Mouse (Mus musculus) monocyte, adult 2 months (primary cell): Measurements from ENCODE around the gene Smok3b.
"Not testable (repeated sequence)": the region's sequence is repeated elsewhere in the genome, so short reads cannot be mapped to it uniquely, and the experiment has no call there.

Experiments
- DNase-seq, 2 experiments: peaks; one replicate each; pipeline ENCODE4 v3.0.0; 2022; ENCODE audit warnings: low spot score in 2 of 2, low read depth in 1 of 2

Smok3b gene

DNA sequence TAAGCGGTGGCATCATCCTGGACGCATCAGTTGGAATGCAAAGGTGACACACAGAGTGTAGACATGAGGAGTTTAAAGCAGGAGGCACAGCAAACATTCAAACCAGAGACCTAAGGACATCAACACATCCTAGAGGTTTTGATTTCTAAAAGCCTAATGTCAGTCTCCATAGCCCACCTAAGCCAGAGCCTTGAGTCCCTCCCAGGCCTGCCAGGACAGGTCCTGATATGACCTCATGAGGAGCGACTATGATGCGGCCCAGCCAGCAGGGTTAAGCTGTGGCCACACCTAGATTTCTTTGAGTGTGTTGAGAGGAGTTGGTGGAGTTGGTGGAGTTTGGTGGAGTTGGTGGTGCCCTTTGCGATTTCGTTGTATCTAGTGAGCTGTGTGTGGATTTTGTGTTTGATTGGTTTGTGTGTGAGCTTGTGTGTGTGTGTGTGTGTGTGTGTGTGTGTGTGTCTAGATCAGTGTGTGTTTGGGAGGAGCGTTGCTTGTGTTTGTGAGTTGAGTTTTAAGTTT is at the start of gene Smok3b, which contains the start of gene Smok3a:
Smok3b (plus strand) TSS at position 469 of the 519 bp plus-strand sequence.
Smok3a (plus strand) TSS at position 301 of the 519 bp plus-strand sequence.
- not testable (repeated sequence) for DNase-seq

DNA sequence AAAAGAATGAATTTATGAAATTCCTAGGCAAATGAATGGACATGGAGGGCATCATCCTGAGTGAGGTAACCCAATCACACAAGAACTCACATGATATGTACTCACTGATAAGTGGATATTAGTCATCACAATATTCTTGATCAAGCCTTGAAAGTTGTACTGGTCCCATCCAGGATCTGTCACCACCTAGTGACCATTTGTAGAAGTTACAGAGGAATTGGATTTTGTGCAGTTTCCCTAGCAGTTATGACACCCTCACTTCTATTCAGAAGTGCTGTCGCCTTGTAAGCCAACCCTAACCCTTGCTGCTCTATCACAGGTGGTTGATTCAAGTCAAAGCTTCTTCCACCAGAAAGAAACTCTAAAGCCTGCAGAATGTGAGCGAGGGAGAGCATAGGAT is 48.1 kb upstream of the Smok3b start:
- DNase-seq, result no peak

DNA sequence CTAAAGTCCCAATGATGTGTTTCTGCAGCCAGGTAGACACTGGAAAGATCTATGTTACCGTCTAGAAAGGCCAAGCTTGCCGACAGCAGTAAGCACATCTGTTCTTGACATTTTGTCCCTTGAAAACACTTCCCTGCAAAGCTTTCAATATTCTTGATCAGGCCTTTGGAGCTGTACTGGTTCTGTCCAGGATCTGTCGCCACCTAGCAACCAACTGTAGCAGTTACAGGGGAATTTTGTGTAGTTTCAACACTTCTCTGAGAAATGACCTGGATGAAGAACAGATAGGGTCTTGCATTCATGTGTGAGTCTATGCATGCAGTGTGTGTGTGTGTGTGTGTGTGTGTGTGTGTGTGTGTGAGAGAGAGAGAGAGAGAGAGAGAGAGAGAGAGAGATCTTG is 47.5 kb upstream of the Smok3b start:
- DNase-seq, result no peak

DNA sequence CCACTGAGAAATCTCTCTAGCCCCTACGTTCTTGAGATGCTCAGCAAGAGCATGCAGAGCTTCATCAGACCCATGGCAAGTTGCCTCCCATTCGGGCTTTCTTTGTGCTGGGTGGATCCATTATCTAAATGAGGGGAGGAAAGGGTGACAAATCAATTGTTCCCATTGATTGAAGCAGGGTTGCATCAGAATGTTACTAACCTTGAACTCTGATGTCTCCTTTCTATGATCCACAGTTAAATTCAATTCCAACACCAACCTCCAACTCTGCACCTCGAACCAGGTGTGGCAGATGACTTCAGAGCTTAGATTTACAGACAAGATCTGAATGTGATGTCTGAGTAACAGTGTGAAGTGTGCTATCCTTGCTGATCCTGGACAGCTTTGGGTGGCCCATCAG is 46.5 kb upstream of the Smok3b start:
- DNase-seq, result no peak

DNA sequence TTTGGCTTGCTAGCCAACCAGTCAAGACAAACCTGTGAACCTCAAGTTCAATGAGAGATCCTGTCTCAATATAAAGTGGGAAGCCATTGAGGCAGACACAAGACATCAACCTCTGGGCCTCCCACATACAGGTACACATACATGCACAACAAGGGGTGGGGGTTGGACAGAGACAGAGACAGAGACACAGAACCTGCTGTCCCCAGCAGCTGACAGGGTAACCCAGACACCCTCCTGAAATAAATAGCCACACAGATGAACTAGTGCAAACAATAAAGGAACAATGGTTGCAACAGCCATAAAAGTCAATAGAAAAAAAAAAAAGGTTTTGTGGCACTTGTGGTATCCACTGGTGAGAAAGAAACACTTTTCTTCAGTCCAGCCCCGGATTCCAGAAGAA is 45.8 kb upstream of the Smok3b start:
- DNase-seq, result no peak

DNA sequence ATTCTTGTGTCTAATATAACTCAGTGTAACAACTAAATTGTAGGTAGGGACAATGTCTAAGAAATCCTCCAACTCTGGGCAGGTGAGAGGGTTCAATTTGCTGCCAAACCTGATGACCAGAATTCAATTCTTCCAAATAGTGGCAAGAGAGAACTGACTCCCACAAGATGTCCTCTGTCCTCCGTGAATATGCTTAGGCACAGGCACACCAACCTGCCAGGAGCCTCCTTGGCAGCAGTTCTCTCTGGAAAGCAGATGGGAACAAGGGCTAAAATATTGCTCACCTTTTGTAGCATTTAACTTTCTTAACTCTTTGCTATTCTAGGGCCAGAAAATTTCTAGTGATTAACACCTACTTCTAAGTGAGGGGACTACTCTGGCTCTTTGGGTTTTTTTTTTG is 43.9 kb upstream of the Smok3b start:
- DNase-seq, result no peak

DNA sequence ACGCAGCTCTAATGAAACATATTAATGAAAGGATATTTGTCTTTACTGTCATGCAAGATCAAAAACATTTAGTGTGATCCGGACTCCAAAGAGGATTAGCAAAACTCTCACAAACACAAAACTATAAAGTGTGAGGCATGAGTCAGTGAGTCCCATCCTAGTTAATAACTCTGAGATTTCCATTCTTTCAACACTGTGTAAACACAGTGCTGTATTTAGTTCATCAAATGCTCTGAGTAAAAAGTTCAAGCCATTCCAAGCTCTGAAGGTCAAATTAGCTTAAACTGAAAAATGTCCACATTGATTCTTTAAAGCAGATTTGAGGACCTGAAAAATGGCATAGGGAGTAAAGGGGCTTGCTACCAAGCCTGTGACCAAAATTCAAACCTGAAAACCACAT is 42.1 kb upstream of the Smok3b start:
- no peak for DNase-seq

DNA sequence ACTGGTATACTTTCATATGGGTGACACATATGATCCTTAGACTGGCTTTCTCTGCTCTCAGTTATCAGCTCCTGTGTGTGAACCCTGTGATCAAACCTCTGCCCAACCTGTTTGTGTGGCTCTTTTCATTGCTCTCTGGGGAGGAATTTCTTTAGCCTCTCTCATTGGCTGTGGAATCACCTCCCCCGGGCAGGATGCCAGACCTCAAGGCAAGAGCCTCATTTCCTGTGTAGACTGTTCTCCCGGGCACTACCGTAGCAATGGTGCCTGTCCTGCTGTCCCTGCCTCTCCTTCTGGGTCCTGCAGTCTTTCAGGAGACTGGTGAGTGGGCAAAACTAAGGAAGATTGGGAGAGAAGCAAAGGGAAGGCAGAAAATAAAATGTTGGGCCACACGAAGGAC is 39.9 kb upstream of the Smok3b start, which contains the start of gene Azgp1:
Azgp1 (plus strand) TSS at position 221 of the 400 bp plus-strand sequence.
- DNase-seq, result no peak

DNA sequence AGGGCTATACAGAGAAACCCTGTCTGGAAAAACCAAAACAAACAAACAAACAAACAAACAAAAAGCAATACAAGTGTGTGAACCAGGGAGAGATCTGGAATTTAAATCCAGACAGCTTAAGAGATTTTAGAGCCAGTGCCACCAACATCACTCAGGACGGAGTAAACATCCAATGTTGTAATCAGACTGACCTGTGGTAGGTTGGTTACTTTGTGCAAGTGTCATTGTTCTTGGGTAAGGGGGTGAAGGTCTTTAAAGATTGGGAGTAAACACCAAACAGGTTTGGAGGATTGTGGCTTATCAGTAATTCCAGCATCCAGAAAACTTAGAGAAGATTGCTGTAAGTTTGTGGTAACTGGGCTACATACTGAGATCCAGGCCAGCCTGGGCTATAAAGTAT is 34.9 kb upstream of the Smok3b start:
- no peak for DNase-seq

DNA sequence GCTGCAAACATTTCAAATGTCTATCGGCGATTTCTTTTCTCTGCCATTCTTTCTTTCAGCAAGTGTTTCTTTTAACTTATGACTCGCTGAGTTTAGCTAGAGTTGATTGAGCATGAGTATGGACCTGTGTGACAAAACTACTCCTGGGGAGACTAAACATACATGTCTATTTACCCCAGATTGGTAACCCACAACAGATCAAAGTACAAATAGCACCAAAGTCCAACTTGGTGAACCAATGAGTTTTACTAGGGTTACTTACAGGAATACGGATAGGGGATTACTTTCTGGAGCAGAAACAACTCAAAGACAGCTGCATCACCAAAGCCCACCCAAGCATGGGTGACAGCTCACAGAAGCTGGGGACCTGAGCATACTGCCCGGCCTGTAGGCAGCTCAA is 11.8 kb upstream of the Smok3b start:
- no peak for DNase-seq

DNA sequence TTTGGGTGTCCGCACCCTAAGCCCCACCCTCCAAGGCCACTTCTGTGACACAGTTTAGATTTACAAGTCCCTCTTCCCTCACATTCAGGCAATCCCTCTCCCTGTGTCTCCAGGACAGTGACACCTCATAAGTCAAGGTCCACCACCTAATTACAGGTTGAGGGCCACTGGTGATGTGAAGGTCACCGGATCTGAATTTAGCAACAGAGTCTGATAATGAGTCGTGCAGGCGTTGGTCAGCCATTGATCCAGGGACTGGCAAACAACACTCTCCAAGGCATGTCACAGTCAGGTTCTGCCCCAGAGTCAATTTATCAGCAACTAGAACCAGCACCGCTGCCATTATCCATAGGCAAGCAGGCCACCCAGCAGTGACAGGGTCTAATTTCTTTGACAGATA is 8.8 kb upstream of the Smok3b start:
- DNase-seq, result no peak

DNA sequence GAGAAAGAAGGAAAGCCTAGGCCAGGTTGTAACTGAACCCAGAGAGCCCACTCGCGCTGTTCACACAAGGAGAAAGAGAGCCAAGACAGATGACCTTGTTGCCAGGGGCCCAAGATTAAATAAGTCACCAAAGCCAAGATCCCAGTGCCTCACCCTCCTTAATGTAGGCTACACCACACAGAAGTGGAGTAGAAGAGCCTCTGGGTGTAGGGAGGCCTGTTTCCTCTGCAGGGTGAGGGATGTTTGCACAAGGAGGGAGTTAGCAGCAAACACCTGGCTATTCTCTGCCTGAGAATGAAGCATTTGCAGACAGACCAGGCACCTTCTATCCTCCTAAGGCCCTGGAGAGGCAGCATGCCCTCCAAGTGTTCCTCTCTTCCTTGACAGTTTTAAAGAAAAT is 4.7 kb upstream of the Smok3b start:
- DNase-seq, result no peak

DNA sequence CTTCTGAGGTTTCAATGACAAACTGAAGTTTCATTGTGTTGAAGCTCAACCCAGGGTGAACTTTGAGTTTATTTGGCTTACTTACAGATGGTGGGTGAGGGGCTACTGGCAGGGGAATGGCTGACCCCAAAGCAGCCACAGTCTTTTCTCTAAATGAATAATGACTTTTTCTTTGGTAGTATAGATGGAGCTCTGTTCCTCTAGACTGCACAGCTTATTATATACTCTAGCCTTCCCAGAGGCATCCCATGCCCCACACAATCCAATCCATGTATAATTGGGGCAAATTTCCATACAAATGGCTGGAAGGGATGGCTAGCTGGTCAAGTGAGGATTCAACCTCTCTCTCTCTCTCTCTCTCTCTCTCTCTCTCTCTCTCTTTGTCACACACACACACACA is 4.2 kb upstream of the Smok3b start:
- DNase-seq, result no peak

DNA sequence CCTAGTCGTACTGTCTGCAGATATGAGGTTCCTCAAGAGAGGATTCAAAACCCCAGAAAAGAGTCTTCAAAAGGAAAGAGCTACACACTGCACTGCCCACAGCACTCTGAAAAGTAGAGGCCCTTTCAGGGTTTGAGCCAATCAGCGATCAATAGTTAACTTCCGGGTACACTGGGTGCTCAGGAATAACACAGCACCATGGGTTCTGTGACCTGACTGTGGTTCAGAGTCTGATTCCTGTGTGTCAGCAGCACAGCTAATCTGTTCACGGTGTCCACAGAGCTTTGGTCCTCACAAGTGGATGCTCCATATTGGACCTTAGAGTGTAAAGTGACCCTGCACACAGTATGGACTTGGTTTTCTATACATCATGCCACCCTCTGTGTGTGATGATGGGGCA is 1.7 kb upstream of the Smok3b start:
- not testable (repeated sequence) for DNase-seq

DNA sequence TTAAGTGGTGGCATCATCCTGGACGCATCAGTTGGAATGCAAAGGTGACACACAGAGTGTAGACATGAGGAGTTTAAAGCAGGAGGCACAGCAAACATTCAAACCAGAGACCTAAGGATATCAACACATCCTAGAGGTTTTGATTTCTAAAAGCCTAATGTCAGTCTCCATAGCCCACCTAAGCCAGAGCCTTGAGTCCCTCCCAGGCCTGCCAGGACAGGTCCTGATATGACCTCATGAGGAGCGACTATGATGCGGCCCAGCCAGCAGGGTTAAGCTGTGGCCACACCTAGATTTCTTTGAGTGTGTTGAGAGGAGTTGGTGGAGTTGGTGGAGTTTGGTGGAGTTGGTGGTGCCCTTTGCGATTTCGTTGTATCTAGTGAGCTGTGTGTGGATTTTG is 31.7 kb downstream of the Smok3b start, which contains the start of gene Smok3c:
Smok3c (plus strand) TSS at position 301 of the 400 bp plus-strand sequence.
- DNase-seq, result not testable (repeated sequence)

DNA sequence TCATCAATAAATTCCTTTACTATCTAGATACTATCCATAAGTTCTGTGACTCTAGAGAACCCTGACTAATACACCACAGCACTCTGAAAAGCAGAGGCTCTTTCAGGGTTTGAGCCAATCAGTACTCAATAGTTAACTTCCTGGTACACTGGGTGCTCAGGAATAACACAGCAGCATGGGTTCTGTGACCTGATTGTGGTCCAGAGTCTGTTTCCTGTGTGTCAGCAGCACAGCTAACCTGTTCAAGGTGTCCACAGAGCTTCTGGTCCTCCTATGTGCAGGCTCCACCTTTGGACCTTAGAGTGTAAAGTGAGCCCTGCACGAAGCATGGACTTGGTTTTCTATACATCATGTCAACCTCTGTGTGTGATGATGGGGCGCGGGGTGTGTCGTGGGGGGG is 52.6 kb downstream of the Smok3b start:
- no peak for DNase-seq

DNA sequence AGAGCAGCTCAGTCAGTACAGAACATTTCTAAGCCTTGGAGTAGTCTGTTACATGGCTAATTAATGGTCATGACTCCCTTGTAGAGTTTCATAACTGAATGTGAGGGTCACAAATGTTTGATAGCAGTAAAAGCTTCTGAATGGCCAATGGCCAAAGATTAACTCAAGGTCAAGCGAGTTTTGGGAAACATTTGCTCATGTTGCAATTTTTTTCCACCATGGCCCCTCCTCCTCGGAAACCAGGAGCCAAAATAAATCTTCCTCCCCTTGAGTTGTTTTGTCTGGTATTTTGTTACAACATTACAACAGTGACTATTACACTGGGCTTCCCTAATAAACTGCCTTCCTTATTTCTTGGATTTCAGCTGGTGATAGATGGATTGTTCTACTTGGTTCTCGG is 54.5 kb downstream of the Smok3b start:
- DNase-seq, result no peak

DNA sequence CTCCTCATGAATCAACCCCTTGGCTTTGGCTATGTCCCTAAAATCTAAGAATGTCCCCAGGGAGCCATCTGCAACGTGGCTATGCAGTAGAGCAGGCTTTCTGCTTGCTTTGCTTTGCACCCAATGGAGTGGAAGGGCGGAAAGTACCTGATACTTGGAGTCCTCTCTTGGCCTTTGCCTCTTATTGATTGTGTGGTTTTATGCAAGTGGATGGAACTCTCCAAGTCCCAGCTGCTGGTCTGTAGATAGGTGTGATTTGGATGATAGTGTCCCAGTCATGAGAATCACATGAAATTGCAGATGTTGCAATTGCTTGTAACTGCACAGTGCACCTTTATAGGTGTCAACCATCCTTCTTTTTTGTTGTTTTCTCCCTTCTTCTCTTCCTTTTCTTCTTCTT is 54.9 kb downstream of the Smok3b start:
- no peak for DNase-seq

DNA sequence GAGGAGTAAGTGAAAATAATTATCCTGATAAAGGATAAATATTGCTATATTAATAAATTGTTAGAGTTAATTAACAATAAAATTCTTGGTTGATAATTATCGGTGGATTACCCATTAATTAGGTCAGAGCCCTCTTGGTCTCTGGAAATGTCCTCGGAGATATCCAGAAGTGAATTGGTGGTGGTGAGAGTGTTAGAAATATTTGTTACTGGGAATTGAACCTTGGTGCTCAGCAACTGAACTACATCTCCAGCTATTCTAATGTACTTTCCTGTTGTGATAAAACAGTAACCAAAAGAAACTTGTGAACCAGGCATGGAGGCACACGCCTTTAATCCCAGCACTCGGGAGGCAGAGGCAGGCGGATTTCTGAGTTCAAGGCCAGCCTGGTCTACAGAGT is 59.2 kb downstream of the Smok3b start:
- DNase-seq, result no peak

DNA sequence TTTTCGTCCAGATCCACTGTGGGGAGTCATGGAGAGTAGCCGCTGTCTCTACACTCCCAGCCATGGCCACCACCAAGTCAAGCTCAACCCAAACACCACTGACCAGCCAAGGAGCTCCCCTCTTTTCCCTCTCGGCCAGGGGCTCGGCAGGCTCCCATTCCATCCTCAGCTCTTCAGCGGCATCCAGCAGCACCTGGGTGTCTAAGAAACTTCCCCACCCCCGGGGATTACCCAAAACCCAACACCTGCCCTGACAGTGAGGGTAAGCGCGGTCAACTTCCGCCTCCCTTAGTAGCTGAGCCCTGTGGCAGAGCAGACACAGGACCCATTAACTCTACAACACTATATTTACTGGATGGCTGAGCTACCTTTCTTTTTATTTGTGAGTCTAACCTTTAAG is 60.2 kb downstream of the Smok3b start:
- no peak for DNase-seq

DNA sequence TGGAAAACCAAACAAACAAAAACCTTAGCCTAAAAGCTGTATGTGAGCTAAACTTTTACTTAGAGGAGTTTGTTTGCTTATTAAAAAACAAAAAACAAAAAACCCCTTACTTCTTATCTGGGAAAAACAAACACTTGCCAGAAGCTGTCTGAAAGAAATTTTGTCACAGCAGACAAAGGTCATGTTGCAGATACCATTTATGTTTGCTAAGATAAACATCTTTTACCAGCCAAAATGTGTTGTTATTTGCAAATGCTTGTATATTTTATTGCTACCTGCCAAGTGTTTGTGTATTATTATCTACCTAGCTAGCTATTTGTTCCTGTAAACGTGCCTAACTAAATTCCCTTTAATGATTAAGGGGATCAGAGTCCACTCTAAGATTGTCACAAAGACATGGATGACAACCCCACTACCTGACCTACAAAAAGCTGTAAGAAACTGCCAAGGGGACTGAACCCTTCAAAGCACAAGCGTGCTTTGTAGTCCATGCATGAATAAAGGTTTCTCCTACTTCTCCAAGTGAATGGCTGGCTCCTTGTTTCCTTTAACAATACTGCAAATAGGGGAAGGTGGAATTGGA is 62.2 kb downstream of the Smok3b start:
- no peak for DNase-seq

DNA sequence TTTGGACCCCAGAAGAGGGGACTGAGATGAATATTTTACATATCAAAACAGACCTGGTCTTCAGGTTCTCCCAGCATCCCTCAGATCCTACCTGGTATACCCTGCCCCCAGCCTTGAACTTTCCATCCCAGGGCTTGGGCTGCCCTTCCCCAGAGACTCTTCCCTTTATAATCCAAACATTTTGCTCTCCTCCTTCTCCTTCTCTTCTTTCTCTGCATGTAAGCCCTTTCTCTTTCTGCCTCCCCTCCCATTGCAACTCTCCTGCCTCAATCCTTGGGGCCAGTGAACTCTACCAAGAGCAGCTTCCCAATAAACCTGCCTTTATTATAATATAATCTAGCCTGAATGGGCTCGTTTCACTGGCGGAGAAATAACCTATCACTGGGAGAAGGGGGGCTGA is 62.7 kb downstream of the Smok3b start:
- no peak for DNase-seq

DNA sequence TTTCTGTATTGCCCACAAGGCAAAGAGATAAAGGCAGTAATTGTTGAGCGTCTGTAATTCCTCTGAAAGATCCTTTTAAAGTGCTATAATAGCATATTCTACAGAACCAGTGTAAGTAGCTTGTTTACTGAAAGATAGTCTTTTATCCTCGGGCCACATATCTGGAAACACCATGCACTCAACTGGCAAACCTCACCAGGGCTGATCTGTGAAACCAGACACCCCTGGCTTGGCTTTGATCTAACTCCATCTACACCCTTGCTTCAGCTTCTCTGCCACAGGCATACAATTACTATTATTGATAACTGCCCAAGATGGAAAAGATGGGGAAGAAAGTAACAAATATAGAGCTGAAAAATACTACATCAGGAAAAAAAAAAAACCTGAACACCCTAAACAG is 63.3 kb downstream of the Smok3b start:
- DNase-seq, result no peak
